Mouse (Mus musculus): Measurements from ENCODE around the gene Ssbp3.

- TF ChIP-seq CTCF (IDR thresholded peaks at IDR 0.05 in 2 of 3, conservative IDR thresholded peaks at IDR 0.05 in 1 of 3; ENCODE audit: control insufficient read depth in 1 of 3, insufficient read depth in 1 of 3, low read depth in 2 of 3, low read length in 3 of 3, poor library complexity in 1 of 3, severe bottlenecking in 1 of 3) = no peak
- TF ChIP-seq RCOR1 (IDR thresholded peaks at IDR 0.05; ENCODE audit: low read depth, low read length) = no peak
- TF ChIP-seq MYC (IDR thresholded peaks at IDR 0.05; ENCODE audit: low read depth, low read length) = no peak
- no peak for TF ChIP-seq GATA1 (IDR thresholded peaks at IDR 0.05; ENCODE audit: low read depth, low read length)
- no peak for TF ChIP-seq ELF1 (IDR thresholded peaks at IDR 0.05; ENCODE audit: low read depth, low read length)
- no peak for TF ChIP-seq E2F4 (IDR thresholded peaks at IDR 0.05; ENCODE audit: borderline replicate concordance, low read depth, low read length)
Measured at GRCm38 (mm10) chr4:106977218-106977651, 66.7 kb downstream of the Ssbp3 start.

Data from MEL (cell line).